Mouse (Mus musculus) MEL (cell line): ENCODE data around the gene Avl9. TPM values are rescaled to one million over a fixed set of nuclear protein-coding genes. Genes with fewer than 3 reads are reported as not detected.

Experiments
- DNase-seq: peaks from one replicate; pipeline ENCODE4 v3.0.0; 2011; ENCODE audit warnings: low read depth, low spot score
- H3K27ac ChIP-seq: 2 replicates; pipeline ENCODE4 v1.5.1; 2012; ENCODE audit warnings: low read depth, mild to moderate bottlenecking, control low read depth, low read length, moderate library complexity; ENCODE audit not compliant: control insufficient read depth
- H3K27me3 ChIP-seq, 2 experiments: fragments of 150-350 bp in 1 of 2; sonication (generic) in 1 of 2; 2 replicates each; pipeline ENCODE4 v1.6.1; 2012; ENCODE audit warnings: low read length in 2 of 2, mild to moderate bottlenecking in 2 of 2, improper control_type of control experiment in 1 of 2, moderate library complexity in 1 of 2; ENCODE audit not compliant: insufficient read depth in 2 of 2, control insufficient read depth in 1 of 2
- H3K36me3 ChIP-seq, 2 experiments: 2 replicates each; pipeline ENCODE4 v1.6.1; 2012 to 2014; ENCODE audit warnings: low read length in 2 of 2, improper control_type of control experiment in 1 of 2, inconsistent platforms in 1 of 2, mild to moderate bottlenecking in 1 of 2; ENCODE audit not compliant: insufficient read depth in 2 of 2, control insufficient read depth in 1 of 2
- H3K4me1 ChIP-seq, 2 experiments: fragments of 150-350 bp in 1 of 2; sonication (generic) in 1 of 2; 2 replicates each; pipeline ENCODE4 v1.6.1; 2012; ENCODE audit warnings: low read length in 2 of 2, improper control_type of control experiment in 1 of 2, mild to moderate bottlenecking in 1 of 2; ENCODE audit not compliant: insufficient read depth in 2 of 2, control insufficient read depth in 1 of 2
- H3K4me3 ChIP-seq, 2 experiments: fragments of 150-350 bp in 1 of 2; sonication (generic) in 1 of 2; 2 replicates each; pipeline ENCODE4 v1.5.1; 2012; ENCODE audit warnings: low read depth in 2 of 2, low read length in 2 of 2, mild to moderate bottlenecking in 2 of 2, moderate library complexity in 2 of 2, control low read depth in 1 of 2, improper control_type of control experiment in 1 of 2; ENCODE audit not compliant: control insufficient read depth in 1 of 2, insufficient read depth in 1 of 2
- H3K79me2 ChIP-seq: 2 replicates; pipeline ENCODE4 v1.6.1; 2012; ENCODE audit warnings: mild to moderate bottlenecking, low read length, moderate library complexity; ENCODE audit not compliant: control insufficient read depth, poor library complexity, insufficient read depth
- H3K9ac ChIP-seq: 2 replicates; pipeline ENCODE4 v1.6.1; 2012; ENCODE audit warnings: low read depth, mild to moderate bottlenecking, control low read depth, low read length, moderate library complexity; ENCODE audit not compliant: control insufficient read depth, poor library complexity, severe bottlenecking
- H3K9me3 ChIP-seq: fragments of 150-350 bp; sonication (generic); replicated peaks from 2 replicates; pipeline ENCODE4 v1.6.1; 2012; ENCODE audit warnings: mild to moderate bottlenecking, low read length, improper control_type of control experiment, moderate library complexity; ENCODE audit not compliant: insufficient read depth
- BHLHE40 ChIP-seq: IDR thresholded peaks from 2 replicates; pipeline ENCODE4 v1.6.1; 2012; ENCODE audit warnings: low read depth, mild to moderate bottlenecking, inconsistent platforms, low read length, improper control_type of control experiment, borderline replicate concordance
- CHD1 ChIP-seq: IDR thresholded peaks from 2 replicates; pipeline ENCODE4 v1.6.1; 2012; ENCODE audit warnings: low read depth, mild to moderate bottlenecking, inconsistent platforms, low read length, improper control_type of control experiment
- CTCF ChIP-seq, 3 experiments: IDR thresholded peaks in 2 of 3; conservative IDR thresholded peaks in 1 of 3; 2 replicates each; pipeline ENCODE4 v1.5.1; 2011 to 2012; ENCODE audit warnings: low read length in 3 of 3, low read depth in 2 of 3, mild to moderate bottlenecking in 2 of 3, improper control_type of control experiment in 1 of 3, inconsistent platforms in 1 of 3, mixed read lengths in 1 of 3, moderate library complexity in 1 of 3; ENCODE audit not compliant: control insufficient read depth in 1 of 3, insufficient read depth in 1 of 3, poor library complexity in 1 of 3, severe bottlenecking in 1 of 3
- E2F4 ChIP-seq: IDR thresholded peaks from 2 replicates; pipeline ENCODE4 v1.6.1; 2011; ENCODE audit warnings: low read depth, low read length, improper control_type of control experiment, borderline replicate concordance
- ELF1 ChIP-seq: IDR thresholded peaks from 2 replicates; pipeline ENCODE4 v1.6.1; 2014; ENCODE audit warnings: low read depth, mild to moderate bottlenecking, inconsistent platforms, low read length, improper control_type of control experiment, moderate library complexity
- EP300 ChIP-seq, 2 experiments: IDR thresholded peaks; 2 replicates each; pipeline ENCODE4 v1.6.1; 2011; ENCODE audit warnings: improper control_type of control experiment in 2 of 2, low read length in 2 of 2, low read depth in 1 of 2, mild to moderate bottlenecking in 1 of 2
- ETS1 ChIP-seq: IDR thresholded peaks from 2 replicates; pipeline ENCODE4 v1.6.1; 2012; ENCODE audit warnings: low read depth, mild to moderate bottlenecking, inconsistent platforms, low read length, improper control_type of control experiment, moderate library complexity
- GABPA ChIP-seq: IDR thresholded peaks from 2 replicates; pipeline ENCODE4 v1.6.1; 2012; ENCODE audit warnings: low read depth, mild to moderate bottlenecking, inconsistent platforms, low read length, improper control_type of control experiment, moderate library complexity
- GATA1 ChIP-seq: IDR thresholded peaks from 2 replicates; pipeline ENCODE4 v1.6.1; 2011; ENCODE audit warnings: low read depth, low read length, improper control_type of control experiment
- HCFC1 ChIP-seq: IDR thresholded peaks from 2 replicates; pipeline ENCODE4 v1.6.1; 2012; ENCODE audit warnings: low read depth, mild to moderate bottlenecking, inconsistent platforms, low read length, improper control_type of control experiment, moderate library complexity
- JUND ChIP-seq: IDR thresholded peaks from 2 replicates; pipeline ENCODE4 v1.6.1; 2011; ENCODE audit warnings: low read depth, mild to moderate bottlenecking, improper control_type of control experiment, low read length
- KAT2A ChIP-seq: conservative IDR thresholded peaks from 2 replicates; pipeline ENCODE4 v1.6.1; 2012; ENCODE audit warnings: low read depth, low read length, improper control_type of control experiment, inconsistent platforms
- MAFK ChIP-seq: IDR thresholded peaks from 2 replicates; pipeline ENCODE4 v1.6.1; 2011; ENCODE audit warnings: low read depth, mild to moderate bottlenecking, low read length, improper control_type of control experiment, borderline replicate concordance
- MAX ChIP-seq: IDR thresholded peaks from 2 replicates; pipeline ENCODE4 v1.6.1; 2011; ENCODE audit warnings: low read length, improper control_type of control experiment
- MAZ ChIP-seq: IDR thresholded peaks from 2 replicates; pipeline ENCODE4 v1.6.1; 2012; ENCODE audit warnings: low read depth, mild to moderate bottlenecking, inconsistent platforms, low read length, improper control_type of control experiment
- MEF2A ChIP-seq: IDR thresholded peaks from 2 replicates; pipeline ENCODE4 v1.6.1; 2014; ENCODE audit warnings: low read depth, mild to moderate bottlenecking, inconsistent platforms, low read length, improper control_type of control experiment; ENCODE audit not compliant: poor library complexity, insufficient replicate concordance, severe bottlenecking; ENCODE audit errors: extremely low read depth
- MXI1 ChIP-seq: IDR thresholded peaks from 2 replicates; pipeline ENCODE4 v1.6.1; 2011; ENCODE audit warnings: mild to moderate bottlenecking, low read depth, low read length, improper control_type of control experiment
- MYB ChIP-seq: IDR thresholded peaks from 2 replicates; pipeline ENCODE4 v1.6.1; 2011; ENCODE audit warnings: mild to moderate bottlenecking, low read depth, low read length, improper control_type of control experiment
- MYC ChIP-seq: IDR thresholded peaks from 2 replicates; pipeline ENCODE4 v1.6.1; 2011; ENCODE audit warnings: low read depth, mild to moderate bottlenecking, low read length, improper control_type of control experiment, moderate library complexity
- NELFE ChIP-seq: IDR thresholded peaks from 2 replicates; pipeline ENCODE4 v1.6.1; 2011; ENCODE audit warnings: low read depth, low read length, improper control_type of control experiment
- NRF1 ChIP-seq: IDR thresholded peaks from 2 replicates; pipeline ENCODE4 v1.6.1; 2014; ENCODE audit warnings: low read depth, mild to moderate bottlenecking, inconsistent platforms, low read length, improper control_type of control experiment, moderate library complexity; ENCODE audit not compliant: poor library complexity, insufficient read depth, severe bottlenecking
- POLR2A ChIP-seq, 2 experiments: IDR thresholded peaks; 2 replicates each; pipeline ENCODE4 v1.6.1; 2011 to 2012; ENCODE audit warnings: low read length in 2 of 2, mild to moderate bottlenecking in 2 of 2, control low read depth in 1 of 2, improper control_type of control experiment in 1 of 2, low read depth in 1 of 2, moderate library complexity in 1 of 2; ENCODE audit not compliant: control insufficient read depth in 1 of 2, insufficient read depth in 1 of 2, poor library complexity in 1 of 2
- POLR2AphosphoS2 ChIP-seq: IDR thresholded peaks from 2 replicates; pipeline ENCODE4 v1.6.1; 2011; ENCODE audit warnings: low read length, improper control_type of control experiment
- POLR2AphosphoS5 ChIP-seq: IDR thresholded peaks from 2 replicates; pipeline ENCODE4 v1.6.1; 2012; ENCODE audit warnings: low read depth, borderline replicate concordance, mild to moderate bottlenecking, inconsistent platforms, low read length, moderate library complexity, mixed read lengths
- RAD21 ChIP-seq: IDR thresholded peaks from 2 replicates; pipeline ENCODE4 v1.6.1; 2011; ENCODE audit warnings: mild to moderate bottlenecking, low read depth, low read length, improper control_type of control experiment
- RCOR1 ChIP-seq: IDR thresholded peaks from 2 replicates; pipeline ENCODE4 v1.6.1; 2012; ENCODE audit warnings: low read depth, mild to moderate bottlenecking, inconsistent platforms, low read length, improper control_type of control experiment
- SIN3A ChIP-seq: IDR thresholded peaks from 2 replicates; pipeline ENCODE4 v1.6.1; 2012; ENCODE audit warnings: low read length, improper control_type of control experiment, inconsistent platforms
- SMC3 ChIP-seq: IDR thresholded peaks from 2 replicates; pipeline ENCODE4 v1.6.1; 2011; ENCODE audit warnings: low read depth, low read length, improper control_type of control experiment
- TAL1 ChIP-seq: IDR thresholded peaks from 2 replicates; pipeline ENCODE4 v1.6.1; 2012; ENCODE audit warnings: mild to moderate bottlenecking, inconsistent platforms, low read length, moderate library complexity, mixed read lengths
- TBP ChIP-seq: IDR thresholded peaks from 2 replicates; pipeline ENCODE4 v1.8.0; 2011; ENCODE audit warnings: low read depth, low read length, improper control_type of control experiment
- TCF12 ChIP-seq: IDR thresholded peaks from 2 replicates; pipeline ENCODE4 v1.6.1; 2014; ENCODE audit warnings: low read depth, mild to moderate bottlenecking, inconsistent platforms, low read length, improper control_type of control experiment, moderate library complexity
- UBTF ChIP-seq: IDR thresholded peaks from 2 replicates; pipeline ENCODE4 v1.6.1; 2012; ENCODE audit warnings: low read depth, mild to moderate bottlenecking, inconsistent platforms, low read length, improper control_type of control experiment, moderate library complexity, borderline replicate concordance; ENCODE audit not compliant: insufficient read depth
- USF1 ChIP-seq: IDR thresholded peaks from 2 replicates; pipeline ENCODE4 v1.6.1; 2014; ENCODE audit warnings: low read depth, mild to moderate bottlenecking, inconsistent platforms, low read length, improper control_type of control experiment, moderate library complexity
- USF2 ChIP-seq, 2 experiments: IDR thresholded peaks; 2 replicates each; pipeline ENCODE4 v1.6.1; 2011 to 2012; ENCODE audit warnings: improper control_type of control experiment in 2 of 2, low read length in 2 of 2, borderline replicate concordance in 1 of 2, inconsistent platforms in 1 of 2, low read depth in 1 of 2, mild to moderate bottlenecking in 1 of 2; ENCODE audit not compliant: insufficient read depth in 1 of 2
- ZC3H11A ChIP-seq: IDR thresholded peaks from 2 replicates; pipeline ENCODE4 v1.6.1; 2012; ENCODE audit warnings: low read depth, mild to moderate bottlenecking, inconsistent platforms, low read length, improper control_type of control experiment
- ZKSCAN1 ChIP-seq: IDR thresholded peaks from 2 replicates; pipeline ENCODE4 v1.6.1; 2012; ENCODE audit warnings: low read depth, mild to moderate bottlenecking, inconsistent platforms, low read length, improper control_type of control experiment, moderate library complexity
- ZMIZ1 ChIP-seq: IDR thresholded peaks from 2 replicates; pipeline ENCODE4 v1.6.1; 2012; ENCODE audit warnings: low read depth, mild to moderate bottlenecking, inconsistent platforms, low read length, improper control_type of control experiment, moderate library complexity
- ZNF384 ChIP-seq: IDR thresholded peaks from 2 replicates; pipeline ENCODE4 v1.6.1; 2012; ENCODE audit warnings: low read depth, mild to moderate bottlenecking, inconsistent platforms, low read length, improper control_type of control experiment
- polyA plus RNA-seq, 2 experiments: library from polyadenylated mRNA; stranded (reverse) in 1 of 2; unstranded in 1 of 2; fragments of >175 nt in 1 of 2; fragments of >200 nt in 1 of 2; gene quantifications; 2 replicates each; pipeline versions ENCODE4 v1.2.1 to v1.2.4; 2012; ENCODE audit warnings: low replicate concordance in 2 of 2, low read depth in 1 of 2; ENCODE audit not compliant: insufficient read length in 2 of 2, insufficient read depth in 1 of 2, missing spikeins in 1 of 2
- total RNA-seq: library from RNA; depleted of rRNA; stranded (reverse); fragments of 300-350 nt; gene quantifications from 2 replicates; pipeline ENCODE4 v1.2.3, GENCODE M21; 2012

Avl9 gene
- total and polyA plus RNA-seq, 3 experiments, result 7.7 to 7.9 TPM; not detected in 1

DNA sequence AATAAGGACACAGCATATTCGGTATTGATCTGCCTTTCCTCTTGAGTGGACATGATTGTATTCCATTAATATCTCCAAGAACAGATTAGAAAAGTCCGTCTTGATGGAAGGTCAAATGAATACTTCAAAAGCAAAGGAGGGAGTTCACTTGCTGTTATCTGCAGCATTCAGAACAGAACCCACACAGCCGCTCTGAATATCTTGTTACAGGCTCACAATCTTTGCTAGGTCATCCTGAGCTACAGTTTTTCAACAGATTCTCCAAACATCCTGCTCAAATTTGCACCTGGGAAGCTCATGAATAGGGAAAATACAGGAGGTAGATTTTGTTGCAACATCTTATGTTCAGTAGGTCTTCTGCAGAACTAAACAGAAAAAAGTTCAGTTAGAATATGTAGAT, 74.6 kb downstream of the Avl9 start:
- no peaks in the 10 kb centered on the region for H3K27me3 ChIP-seq
- no peaks in the 10 kb centered on the region for H3K9me3 ChIP-seq
- peak; percentile 64 for DNase-seq
- H3K27ac ChIP-seq, result no peak overlapping the region
- H3K4me3 ChIP-seq, result no peak overlapping the region
- peaks cover 18 to 58% of the 10 kb centered on the region in 2 experiments for H3K36me3 ChIP-seq
- peaks cover 11 to 20% of the 10 kb centered on the region in 2 experiments for H3K4me1 ChIP-seq
- no peak overlapping the region for H3K9ac ChIP-seq
- H3K79me2 ChIP-seq, result peaks cover 85% of the 10 kb centered on the region
- TF ChIP-seq KAT2A, result no peak
- no peak; the same call in 1 of the 2 replicates for TF ChIP-seq RCOR1
- peak; percentile 81 for TF ChIP-seq GATA1
- no peak for TF ChIP-seq USF2 (IDR thresholded peaks at IDR 0.05; ENCODE audit: borderline replicate concordance in 1 of 2, insufficient read depth in 1 of 2, low read depth in 1 of 2, low read length in 2 of 2)
- no peak for TF ChIP-seq BHLHE40
- TF ChIP-seq GABPA, result no peak
- no peak for TF ChIP-seq CTCF (IDR thresholded peaks at IDR 0.05 in 2 of 3, conservative IDR thresholded peaks at IDR 0.05 in 1 of 3; ENCODE audit: control insufficient read depth in 1 of 3, insufficient read depth in 1 of 3, low read depth in 2 of 3, low read length in 3 of 3, poor library complexity in 1 of 3, severe bottlenecking in 1 of 3)
- TF ChIP-seq ETS1, result 0 out of 2 replicates have a peak, but pooled peaks have one; percentile 22
- TF ChIP-seq NELFE, result no peak
- TF ChIP-seq TCF12, result peak; percentile 45; the same call in 1 of the 2 replicates
- TF ChIP-seq POLR2A (IDR thresholded peaks at IDR 0.05; ENCODE audit: control insufficient read depth in 1 of 2, insufficient read depth in 1 of 2, low read depth in 1 of 2, low read length in 2 of 2, poor library complexity in 1 of 2), result no peak
- TF ChIP-seq NRF1, result no peak
- TF ChIP-seq CHD1, result no peak
- TF ChIP-seq JUND, result no peak
- TF ChIP-seq ZMIZ1, result no peak
- TF ChIP-seq MAX, result no peak
- no peak for TF ChIP-seq HCFC1
- no peak for TF ChIP-seq POLR2AphosphoS2
- TF ChIP-seq EP300 (IDR thresholded peaks at IDR 0.05; ENCODE audit: low read depth in 1 of 2, low read length in 2 of 2), result peak; percentile 78 to 83
- TF ChIP-seq UBTF, result no peak
- TF ChIP-seq MAZ, result no peak
- TF ChIP-seq SIN3A, result peak; percentile 8; the same call in 1 of the 2 replicates
- no peak for TF ChIP-seq USF1
- no peak for TF ChIP-seq MEF2A
- no peak for TF ChIP-seq ZKSCAN1
- TF ChIP-seq ZNF384, result no peak
- TF ChIP-seq MXI1, result no peak
- no peak for TF ChIP-seq TBP
- no peak for TF ChIP-seq SMC3
- peak; percentile 55 for TF ChIP-seq TAL1
- TF ChIP-seq MYB, result no peak
- TF ChIP-seq ELF1, result no peak
- TF ChIP-seq MYC, result no peak
- TF ChIP-seq MAFK, result no peak
- no peak for TF ChIP-seq E2F4
- no peak for TF ChIP-seq RAD21
- TF ChIP-seq POLR2AphosphoS5, result no peak
- no peak for TF ChIP-seq ZC3H11A
